Mouse (Mus musculus): Measurements from ENCODE around the gene Sash1.

GRCm38 (mm10) chr10:8910237-8910990 lies 24.5 kb upstream of the Sash1 start:
- no peak for TF ChIP-seq CTCF (IDR thresholded peaks at IDR 0.05; ENCODE audit: control insufficient read depth, insufficient read depth, low read length)
- no peak for TF ChIP-seq POLR2A (IDR thresholded peaks at IDR 0.05; ENCODE audit: borderline replicate concordance, control insufficient read depth, low read depth, low read length)

Measured in bone marrow, adult 2 months (tissue).